Mouse (Mus musculus): ENCODE measurements at regions not wholly inside any gene's neighbourhood (a gene's known extent, or its start where the extent isn't known, plus 50 kb on each side); places are given as distances from the start of the nearest gene placed in this dataset.

- no peak overlapping the region for H3K9ac ChIP-seq
- no peak overlapping the region for H3K4me2 ChIP-seq (replicated peaks)
- no peaks in the 10 kb centered on the region for H3K4me1 ChIP-seq (replicated peaks)
- WGBS, result 25% methylated on average over 5 of the region's 5 CpGs
- no peaks in the 10 kb centered on the region for H3K27me3 ChIP-seq (replicated peaks)
- H3K36me3 ChIP-seq, result no peaks in the 10 kb centered on the region
- no peak overlapping the region for H3K4me3 ChIP-seq (replicated peaks)
- ATAC-seq, result peak; percentile 84
- H3K9me3 ChIP-seq, result no peaks in the 10 kb centered on the region
- no peak overlapping the region for H3K27ac ChIP-seq
Measured at GRCm38 (mm10) chrX:119852436-119852835, 74.6 kb upstream of the Pabpc5 start.

Measured in intestine, embryonic 15.5 days (tissue).